Mouse (Mus musculus): ENCODE data around the gene Six1.
A peak's percentile ranks its signal among the peaks of the same experiment; 100 is the strongest.
"Not testable (repeated sequence)": the region's sequence is repeated elsewhere in the genome, so short reads cannot be mapped to it uniquely, and the experiment has no call there.

Six1 gene

DNA sequence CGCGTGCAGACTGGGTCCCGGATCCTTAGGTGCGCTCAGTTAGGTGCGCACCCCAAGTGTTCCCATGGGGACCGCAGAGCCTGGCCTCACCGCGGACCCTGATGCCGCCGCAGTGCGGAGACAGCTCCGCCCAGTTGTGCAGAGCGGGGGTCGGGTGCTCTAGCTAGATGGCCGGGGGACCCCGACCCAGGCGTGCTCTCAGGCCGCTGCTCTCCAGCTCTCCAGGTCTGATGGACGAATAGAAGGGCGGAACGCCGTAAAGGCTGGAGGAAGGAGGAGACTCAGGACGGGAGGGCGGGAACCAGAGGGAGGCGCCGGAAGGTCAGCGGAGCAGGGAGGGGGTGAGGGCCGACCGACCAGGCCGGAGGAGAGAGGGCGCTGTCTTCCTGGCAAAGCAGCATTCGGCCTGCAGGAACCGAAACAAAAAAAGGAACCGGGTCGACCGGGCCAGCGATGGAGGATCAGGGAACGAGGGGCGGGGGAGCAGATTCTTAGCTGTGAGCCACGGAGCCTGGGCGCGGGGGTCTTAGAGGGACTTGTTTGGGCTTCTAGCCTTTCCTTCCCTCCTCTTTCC lies at the start of gene Six1:
TSS of gene Six1 (minus strand) at position 220 of the 574 bp plus-strand sequence.
- no peak for DNase-seq (ENCODE audit: low read depth, low spot score)

DNA sequence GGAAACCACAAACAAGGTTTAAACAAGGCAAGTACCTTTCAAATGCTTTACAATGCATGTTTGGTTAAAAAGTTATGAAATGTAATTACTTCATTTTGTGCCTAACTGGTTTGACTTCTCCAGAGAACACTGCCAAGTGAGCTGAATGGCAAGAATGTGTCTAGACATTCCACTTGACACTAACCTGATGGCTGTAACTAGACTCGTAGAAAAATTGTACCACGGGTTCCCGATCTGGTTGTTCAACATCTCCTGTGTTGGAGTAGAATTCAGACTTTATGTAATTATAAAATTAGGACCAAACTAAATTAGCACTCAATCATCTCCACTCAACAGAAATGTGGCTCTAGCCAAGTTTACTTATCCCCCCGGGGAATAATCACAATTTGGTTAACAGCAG lies 44.9 kb upstream of the Six1 start:
- DNase-seq (ENCODE audit: low read depth, low spot score), result no peak

DNA sequence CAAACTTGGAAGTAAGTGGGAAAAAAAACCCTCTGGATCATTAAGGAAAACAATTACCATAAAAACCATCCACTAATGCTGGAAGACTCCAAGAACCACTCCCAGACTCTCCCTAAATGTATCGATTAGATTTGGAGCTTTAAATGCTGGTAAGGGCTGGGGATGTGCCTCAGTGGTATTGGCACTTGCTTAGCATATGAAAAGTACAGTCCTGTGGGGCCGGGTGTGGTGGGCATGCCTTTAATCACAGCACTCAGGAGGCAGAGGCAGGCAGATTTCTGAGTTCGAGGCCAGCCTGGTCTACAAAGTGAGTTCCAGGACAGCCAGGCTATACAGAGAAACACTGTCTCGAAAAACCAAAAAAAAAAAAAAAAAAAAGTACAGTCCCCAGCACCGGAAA lies 42.5 kb upstream of the Six1 start:
- DNase-seq (ENCODE audit: low read depth, low spot score), result not testable (repeated sequence)

DNA sequence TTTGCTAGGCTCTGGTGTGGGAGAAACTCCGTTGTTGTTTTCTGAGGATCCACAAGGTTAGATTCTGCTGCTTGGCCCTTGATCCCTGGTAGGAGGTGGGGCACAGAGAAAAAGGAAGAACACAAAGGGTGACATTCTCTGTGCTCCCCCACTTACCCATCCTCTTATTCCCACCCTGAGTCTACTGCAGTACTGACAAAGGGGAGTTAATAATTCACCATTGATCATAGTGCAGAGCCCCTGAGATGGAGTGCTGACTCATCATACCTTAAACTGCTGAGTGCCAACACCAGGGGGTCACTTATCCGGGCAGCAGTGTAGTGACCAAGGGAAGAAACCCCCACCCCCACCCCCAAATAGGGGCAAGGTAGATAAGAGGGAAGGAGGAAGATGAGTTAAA lies 40.9 kb upstream of the Six1 start:
- no peak for DNase-seq (ENCODE audit: low read depth, low spot score)

DNA sequence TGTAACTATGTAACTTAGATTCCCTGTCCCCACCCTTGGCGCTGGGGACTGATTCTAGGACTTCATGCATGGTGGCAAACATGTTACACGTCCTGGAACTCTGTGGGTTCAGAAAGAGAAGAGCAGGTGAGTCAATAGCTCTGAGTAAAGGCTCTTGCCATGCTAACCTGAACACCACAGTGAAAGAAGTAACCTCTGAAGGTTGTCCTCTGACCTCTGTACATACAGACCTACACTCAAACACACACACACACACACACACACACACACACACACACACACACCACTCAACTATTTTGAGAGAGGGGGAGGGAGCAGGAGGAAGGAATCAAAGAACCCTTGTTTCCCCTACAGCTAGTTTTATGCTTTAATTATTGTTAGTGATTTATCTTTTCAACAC lies 40.5 kb upstream of the Six1 start:
- DNase-seq (ENCODE audit: low read depth, low spot score), result no peak

DNA sequence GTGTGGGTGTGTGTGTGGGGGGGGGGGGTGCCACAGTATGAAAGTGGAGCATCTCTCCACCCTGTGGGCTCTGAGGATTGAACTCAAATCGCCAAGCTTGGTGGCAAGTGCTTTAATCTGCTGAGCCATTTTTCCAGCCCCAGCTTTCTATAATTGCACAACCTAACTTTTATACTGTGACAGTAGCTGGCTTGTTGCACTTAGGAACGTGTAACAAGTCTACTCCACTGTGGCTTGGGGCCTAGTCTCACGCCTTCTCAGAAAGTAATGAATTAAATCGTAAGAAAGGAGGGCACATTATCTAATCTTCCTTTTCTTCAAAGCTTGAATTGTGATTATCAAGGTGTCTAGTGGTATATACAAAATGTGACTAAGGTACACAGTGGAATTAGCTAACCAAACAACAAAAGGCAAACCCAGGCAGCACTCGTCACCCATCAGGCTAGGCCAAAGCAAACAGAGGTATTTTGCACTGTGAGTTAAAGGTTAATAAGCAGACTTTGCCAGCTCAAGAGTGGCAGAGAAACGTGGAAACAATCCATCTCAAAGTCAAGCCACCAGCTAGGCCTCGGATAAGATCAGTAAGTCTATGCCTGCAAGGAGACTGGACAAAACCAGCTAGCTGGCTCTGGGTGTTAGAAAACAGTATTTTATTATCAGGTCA lies 37.1 kb upstream of the Six1 start:
- DNase-seq (ENCODE audit: low read depth, low spot score), result no peak

DNA sequence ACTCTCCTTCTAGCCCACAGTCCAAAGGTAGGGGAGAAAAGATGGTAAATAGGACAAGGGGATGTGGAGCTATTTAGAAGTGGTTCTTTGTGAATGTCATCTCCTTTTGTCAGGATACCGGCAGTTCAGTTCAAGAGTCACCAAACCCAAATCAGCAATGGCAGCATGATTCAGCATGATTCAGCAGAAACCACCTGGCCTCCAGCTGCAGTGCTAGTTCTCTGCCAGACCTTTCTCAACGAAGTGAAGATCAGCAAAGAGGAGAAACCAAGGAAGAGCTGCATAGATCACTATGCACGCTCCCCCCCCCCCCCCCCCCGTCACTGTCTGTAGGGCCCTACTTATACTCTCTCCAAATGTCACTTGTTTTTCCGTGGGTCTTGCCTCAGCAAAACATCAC lies 35.2 kb upstream of the Six1 start:
- no peak for DNase-seq (ENCODE audit: low read depth, low spot score)

DNA sequence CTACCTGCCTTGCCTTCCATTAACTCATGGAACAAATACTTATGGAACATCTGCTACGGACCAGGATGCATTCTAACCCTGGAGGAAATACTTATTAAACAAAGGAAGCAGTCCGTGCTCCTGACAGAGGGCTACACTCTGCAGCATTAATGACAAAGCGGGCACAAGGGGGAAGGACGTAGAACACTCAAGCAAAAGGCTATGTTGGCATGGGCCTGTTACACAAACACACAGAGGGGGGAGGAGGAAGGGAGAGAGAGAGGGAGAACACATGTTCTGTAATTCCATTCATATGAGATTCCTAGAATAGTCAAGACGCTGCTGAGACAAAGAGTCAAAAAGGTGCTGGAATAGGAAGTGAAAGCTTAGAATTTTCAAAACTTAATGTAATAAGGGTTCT lies 34.8 kb upstream of the Six1 start:
- no peak for DNase-seq (ENCODE audit: low read depth, low spot score)

DNA sequence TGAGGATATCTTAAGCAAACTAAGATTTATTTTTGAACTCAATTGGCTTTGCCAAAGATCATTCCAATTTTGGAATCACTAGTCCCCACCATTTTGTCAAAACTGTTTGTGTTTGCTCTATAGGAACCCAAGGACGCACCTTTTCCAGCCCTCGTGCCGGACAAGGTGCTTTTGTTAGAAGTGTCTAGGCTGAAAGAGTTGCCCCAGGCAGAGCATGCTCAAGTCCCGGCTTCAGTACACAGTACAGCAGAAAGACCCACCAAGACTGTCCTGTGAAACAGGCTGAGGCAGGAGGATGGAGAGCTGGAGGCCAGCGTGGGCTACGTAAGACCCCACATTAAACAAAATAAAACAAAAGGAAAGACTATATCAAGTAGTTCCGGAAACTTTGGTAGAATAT lies 33.4 kb upstream of the Six1 start:
- DNase-seq (ENCODE audit: low read depth, low spot score), result no peak

DNA sequence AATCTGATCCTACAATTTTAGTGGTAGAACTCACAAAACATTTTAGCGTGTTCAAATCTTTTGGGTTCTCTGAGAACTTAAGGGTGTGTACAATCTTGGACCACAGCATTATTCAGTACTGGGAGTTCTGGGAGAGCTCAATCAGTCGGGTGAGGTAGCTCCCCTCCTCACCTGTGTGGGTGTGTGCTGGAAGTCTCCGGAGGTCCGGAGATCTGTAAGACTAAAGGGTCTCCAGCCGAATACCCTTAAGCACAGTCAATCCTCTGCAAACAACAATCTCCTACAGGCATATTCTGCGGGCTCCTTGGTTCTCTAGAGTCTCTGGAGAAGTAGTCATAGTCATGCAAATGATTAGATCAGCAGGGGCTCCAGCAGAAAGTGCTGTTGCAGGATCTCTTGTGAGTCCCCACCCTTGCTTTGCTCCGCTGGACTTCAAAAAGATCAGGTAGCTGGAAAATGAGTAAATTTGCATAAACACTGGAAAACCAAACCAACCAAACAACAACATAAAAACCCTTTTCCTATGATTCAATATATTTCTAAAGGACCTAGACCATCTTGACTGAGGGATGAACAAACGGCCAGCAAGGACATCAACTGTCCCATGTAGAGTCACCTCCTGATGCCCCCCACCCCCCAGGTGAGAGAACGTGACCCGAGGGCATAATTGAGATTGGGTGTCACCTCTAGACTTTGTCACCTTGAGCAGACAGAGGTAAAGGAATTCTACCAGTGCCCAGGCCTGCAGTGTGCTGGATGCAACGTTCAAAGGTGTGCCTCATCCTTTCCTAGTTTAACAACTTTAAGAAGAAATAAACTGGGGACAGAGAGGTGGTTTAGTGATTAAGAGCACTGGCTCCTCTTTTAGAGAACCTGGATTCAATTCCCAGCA lies 32.3 kb upstream of the Six1 start:
- DNase-seq (ENCODE audit: low read depth, low spot score), result peak; percentile 86

DNA sequence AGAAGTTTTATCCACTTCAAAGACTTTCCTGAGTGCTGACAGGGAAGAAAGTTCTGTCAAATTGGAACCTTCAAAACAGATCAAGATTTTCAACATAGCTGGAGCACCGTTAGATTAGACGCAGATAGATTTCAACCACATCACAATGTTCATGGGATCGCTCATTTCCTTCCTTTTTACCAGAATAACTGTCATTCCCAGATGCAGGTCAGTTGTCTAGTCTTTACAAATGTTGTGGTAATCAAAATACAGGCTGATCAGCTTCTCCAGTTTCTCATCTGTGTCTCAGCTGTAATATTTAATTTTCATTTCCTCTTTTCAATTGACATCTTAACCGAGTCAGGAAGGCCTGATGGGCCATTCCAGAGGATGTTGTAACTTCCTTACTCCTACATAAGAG lies 30.1 kb upstream of the Six1 start:
- DNase-seq (ENCODE audit: low read depth, low spot score), result no peak

DNA sequence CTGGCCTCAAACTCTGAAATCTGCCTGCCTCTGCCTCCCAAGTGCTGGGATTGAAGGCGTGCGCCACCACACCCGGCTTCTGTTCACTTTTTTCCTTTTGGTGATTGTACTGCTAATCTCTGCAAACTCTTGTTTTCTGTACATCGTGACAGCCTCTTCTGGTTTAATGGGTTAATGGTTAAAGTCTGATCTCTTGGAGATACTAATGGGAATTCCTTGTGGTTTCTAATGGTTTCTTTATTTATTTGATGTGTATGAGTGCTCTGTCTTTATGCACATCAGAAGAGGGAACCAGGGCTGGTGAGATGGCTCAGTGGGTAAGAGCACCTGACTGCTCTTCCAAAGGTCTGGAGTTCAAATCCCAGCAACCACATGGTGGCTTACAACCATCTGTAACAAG lies 28.1 kb upstream of the Six1 start:
- not testable (repeated sequence) for DNase-seq (ENCODE audit: low read depth, low spot score)

DNA sequence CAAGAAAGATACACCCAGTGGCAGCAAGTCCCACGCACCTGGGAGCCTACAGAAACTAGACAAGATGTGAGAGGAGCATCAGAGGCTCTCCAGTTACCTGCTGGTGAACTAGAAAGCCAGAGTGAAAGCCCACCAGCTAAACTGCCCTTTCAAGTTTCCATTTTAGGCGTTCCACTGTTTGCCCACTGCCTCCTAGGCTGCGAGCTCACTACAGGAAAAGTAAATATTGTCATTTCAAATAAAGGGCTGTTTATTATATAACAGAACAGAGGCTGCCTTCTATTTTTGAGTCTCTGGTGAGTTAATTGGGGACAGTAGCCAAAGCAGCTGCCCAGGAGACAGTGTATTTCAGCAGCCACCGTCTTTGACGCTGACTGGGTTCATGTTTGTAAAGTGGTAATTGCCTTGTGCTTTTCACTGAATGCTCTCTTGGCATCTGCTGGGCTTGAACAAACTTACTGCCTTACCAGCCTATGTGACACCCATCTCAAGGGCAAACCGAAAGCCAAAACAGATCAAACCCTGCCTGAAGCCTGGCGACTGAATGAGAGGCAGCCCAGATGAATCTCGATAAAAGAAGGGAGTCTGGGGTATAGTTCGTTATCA lies 7.2 kb upstream of the Six1 start:
- no peak for DNase-seq (ENCODE audit: low read depth, low spot score)

DNA sequence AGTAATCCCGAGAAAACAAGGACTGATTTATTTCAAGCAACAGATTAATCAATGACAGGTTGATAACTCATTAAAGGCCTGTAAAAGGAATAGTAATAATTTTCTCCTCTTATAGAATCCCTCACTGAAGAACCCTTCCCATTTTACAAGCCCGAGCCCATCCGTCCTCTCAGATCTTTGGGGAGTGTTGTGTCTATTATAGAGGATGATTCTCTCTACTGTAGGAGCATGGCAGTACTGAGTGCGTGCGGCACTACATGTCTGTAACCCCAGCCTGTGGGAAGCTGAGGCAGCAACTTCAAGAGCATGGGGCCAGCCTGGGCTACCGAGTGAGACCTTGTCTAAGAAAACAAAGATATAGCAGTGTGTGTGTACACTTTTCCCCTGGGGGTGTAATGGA lies 3.8 kb upstream of the Six1 start:
- no peak for DNase-seq (ENCODE audit: low read depth, low spot score)

DNA sequence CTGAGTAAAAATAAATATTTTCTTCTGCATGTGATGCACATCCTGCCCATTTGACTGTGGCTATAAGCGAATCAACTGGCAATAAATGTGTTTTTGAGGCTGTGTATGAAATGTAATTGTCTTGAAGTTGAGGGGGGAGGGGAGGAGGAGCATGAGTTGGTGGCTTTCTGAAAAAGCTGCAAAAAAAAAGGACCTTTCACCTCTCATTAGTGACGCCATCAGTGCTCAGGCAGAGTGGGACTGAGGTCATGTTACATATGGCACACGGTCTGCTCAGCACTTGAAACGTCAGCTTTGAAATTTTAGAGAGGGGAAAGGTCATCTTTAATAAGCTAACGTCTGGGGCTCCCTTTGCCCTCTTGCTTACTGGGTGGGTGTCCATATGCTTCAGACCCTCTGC lies 1.8 kb upstream of the Six1 start:
- DNase-seq (ENCODE audit: low read depth, low spot score), result no peak

DNA sequence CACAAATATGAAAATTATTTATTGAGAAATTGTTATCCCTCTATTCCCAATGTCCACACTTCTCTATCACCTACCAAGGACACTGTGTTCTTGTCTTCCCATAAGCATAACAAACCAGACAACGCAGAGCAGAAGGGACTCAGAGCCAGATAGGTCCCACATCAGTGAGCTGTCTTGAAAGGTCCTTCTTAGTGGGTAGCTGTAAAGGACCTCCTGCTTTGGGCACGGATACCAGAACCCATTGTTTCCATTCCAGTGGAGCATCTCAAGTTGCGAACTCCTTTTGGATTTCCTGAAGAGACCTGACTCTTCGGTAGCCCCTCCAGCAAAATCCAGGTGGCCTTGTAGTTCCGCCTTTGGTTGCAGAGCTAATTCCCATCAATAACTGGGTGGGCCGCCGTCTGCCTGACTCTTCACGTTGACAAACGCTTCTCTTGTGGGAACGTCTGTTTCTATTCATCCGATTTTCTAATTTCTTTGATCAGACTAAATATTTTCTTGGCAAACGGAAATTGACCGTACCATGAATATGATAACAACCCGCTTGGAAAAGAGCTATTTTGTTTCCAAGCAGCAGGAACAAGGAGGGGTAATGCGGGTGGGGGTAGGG lies 994 bp upstream of the Six1 start:
- DNase-seq (ENCODE audit: low read depth, low spot score), result no peak

DNA sequence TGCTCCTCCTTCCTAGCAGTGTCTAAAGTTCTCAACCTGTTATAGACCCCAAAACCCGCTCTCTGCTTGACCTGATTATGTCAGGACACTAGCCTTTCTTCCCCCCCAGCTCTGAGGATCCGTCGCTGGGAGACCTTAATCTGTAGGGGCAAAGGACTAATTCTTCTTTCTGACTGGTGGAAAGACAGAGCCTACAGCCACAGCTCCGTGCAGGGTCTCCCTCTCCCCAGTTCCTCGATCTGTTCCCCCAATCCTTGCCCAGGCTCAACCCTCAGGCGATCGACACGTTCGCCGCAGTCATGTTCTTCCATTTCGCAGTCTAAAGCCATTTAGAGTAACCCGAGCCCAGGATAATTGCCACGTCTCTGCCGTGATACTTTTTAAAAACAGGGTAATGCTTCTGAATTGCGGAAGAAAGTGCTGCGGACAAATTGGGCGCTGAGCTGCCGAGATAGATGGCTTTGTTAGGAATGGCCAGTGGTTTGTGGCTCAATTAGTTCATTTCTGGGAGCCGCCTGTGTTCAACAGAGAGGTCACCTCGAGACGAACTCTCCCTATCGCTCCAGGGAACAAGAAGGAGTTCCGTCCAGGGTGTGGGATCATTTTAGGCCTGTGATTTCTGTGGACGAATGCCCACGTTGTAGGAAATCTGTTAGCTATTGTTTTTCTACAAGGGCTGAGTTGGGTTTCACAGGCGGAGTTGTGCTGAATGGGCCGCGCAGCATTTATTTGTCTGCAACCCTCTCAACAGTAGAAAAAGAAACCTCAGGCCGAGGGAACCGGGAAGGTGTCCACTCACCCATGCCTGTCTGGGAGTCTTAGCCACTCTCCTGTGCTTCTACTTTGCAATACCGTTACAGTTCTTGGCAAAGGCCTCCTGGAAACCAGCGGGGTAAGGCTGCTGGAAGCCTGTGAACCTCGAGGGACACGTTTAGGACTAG lies 766 bp downstream of the Six1 start:
- DNase-seq (ENCODE audit: low read depth, low spot score), result no peak

DNA sequence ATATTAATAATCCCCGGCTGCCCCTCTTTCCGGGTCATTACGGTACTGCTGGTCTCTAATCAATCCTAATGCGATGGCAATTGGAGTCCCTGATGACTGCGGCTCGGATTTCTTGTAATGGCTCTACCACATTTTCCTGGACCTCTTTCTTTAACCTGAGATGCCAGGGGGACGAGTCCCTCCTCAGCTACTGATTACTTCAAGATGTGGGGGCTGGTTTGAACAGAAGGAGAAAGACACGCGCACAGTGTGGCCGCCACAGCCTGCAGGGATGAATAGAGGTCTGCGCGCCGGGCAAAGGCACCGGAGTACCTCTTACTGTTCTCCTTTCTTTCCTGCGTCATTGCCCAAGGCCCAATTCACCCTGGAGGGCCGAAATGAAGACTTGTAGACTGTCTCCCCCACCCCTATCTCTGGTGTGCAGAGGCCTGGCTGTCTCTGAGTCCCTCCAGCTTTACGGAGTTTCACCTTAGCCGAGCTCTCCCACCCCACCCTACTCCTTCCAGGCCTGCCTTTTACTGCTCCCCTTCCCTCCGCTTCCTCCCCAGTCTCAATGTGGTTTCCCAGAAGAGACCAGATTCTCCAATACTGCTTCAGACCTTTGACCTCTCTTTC lies 1.5 kb downstream of the Six1 start:
- DNase-seq (ENCODE audit: low read depth, low spot score), result no peak

DNA sequence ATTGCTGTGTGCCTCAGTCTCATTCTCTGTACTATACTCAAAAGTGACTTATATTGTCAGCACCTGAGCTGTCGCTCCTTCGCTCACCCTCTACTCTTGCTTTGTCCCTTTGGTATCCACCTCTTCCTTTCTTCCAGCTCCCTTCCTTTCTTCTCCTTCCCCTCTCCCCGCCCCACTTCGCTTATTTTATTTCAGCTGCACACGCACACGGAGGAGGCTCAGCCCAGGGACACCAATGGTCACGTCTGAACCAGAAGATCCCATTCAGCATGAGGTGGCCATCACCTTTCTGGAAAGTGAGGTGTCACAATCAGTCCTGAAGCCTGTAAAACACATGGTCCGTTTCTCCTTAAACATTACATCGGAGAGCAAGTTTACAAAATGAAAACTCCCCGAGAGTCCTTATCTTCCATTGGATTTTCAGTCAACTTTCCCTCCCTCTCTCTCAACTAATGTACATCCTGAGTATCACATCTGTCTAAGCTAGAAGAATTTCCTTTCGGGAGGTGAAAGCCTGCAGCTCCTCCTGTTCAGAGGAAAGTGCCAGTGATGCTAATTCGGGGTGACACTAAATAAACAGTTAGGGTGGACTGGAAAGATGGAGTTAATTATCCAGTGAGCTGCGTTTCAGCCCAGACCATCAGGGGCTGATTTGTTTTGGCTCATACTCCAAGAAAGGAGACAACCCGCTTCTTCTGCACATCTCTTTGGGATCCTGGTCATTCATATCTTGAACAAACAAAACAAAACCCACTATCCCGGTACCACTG lies 2.7 kb downstream of the Six1 start:
- DNase-seq (ENCODE audit: low read depth, low spot score), result no peak

DNA sequence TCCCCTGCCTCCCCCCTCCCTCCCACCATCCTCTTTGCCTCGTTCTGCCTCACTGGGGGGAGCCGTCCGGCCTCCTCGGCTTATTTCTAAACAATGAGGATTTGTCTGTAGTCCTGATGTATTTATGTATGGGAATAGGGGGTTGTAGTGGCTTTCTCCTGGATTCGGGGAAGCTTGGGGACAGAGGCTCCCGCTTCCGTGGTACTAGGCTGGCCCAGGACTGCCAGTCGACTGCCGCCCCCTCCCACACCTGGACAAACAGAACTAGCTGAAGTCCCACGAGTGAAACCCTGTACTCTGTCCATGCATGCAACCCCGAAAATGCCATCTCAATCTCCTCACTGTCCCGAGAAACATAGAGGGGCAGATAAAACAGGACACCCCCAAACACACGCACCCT lies 3.4 kb downstream of the Six1 start:
- no peak for DNase-seq (ENCODE audit: low read depth, low spot score)
